ENCODE assay signal across 30 mouse cellular contexts in the genomic region with DNA sequence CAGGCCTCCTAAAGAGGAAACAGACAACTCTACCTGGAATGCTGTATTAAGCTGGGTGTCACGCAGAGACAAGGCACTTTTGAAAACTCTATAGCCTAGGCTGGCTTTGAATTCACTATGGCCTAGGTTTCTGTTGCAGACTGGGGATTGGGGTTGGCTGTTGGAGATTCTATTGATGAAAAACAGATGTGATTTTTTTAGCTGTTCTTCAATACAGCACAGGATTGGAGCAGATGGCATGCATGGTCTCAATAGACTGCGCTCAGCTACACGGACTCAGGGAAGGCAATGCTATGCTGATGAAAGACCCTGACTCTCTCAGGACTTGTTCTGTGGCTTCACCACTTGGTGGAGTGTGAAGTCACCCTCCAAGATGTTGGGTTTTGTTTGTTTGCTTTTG. TPM values are rescaled to one million over a fixed set of nuclear protein-coding genes. Genes with fewer than 3 reads are reported as not detected.
DNase-seq lines count a peak whose midpoint lies in the region; ATAC-seq lines count a peak whose summit lies in the region.
"Had no signal": no experiment of that assay in that cellular context is flagged by ENCODE, and none has a peak within 500 bp of the region (broad histone marks: within the 10 kb centered on the region; RNA-seq: fewer than 3 reads in every experiment).

No protein-coding gene starts in this region.

- no peak overlapping the region for H3K4me3 ChIP-seq in embryonic facial prominence, embryonic 15.5 days (replicated peaks)
- H3K4me3 ChIP-seq in limb, embryonic 12.5 days (replicated peaks) = no peak overlapping the region
- H3K4me3 ChIP-seq: intestine, embryonic 15.5 days; midbrain, embryonic 15.5 days; neural tube, embryonic 15.5 days; stomach, embryonic 15.5 days had no signal

- 33% methylated on average over 3 of the region's 3 CpGs for WGBS in embryonic facial prominence, embryonic 15.5 days
- 35% methylated on average over 3 of the region's 3 CpGs for WGBS in limb, embryonic 12.5 days

- ATAC-seq in embryonic facial prominence, embryonic 15.5 days (ENCODE audit: insufficient number of reproducible peaks, low FRiP score, low TSS enrichment, low read depth) = peak; percentile 54; the same call in 1 of the 2 replicates
- peak; percentile 80 for ATAC-seq in limb, embryonic 12.5 days (ENCODE audit: insufficient number of reproducible peaks, insufficient read depth, low FRiP score, low TSS enrichment, low read depth)
- ATAC-seq in frontal cortex, adult (ENCODE audit: low TSS enrichment) = no peak
- ATAC-seq: forebrain, embryonic 14.5 days; hindbrain, embryonic 16.5 days; intestine, embryonic 15.5 days; midbrain, embryonic 15.5 days had no signal

- no peaks in the 10 kb centered on the region for H3K9me3 ChIP-seq in embryonic facial prominence, embryonic 15.5 days (replicated peaks)
- no peaks in the 10 kb centered on the region for H3K9me3 ChIP-seq in limb, embryonic 12.5 days
- H3K9me3 ChIP-seq: intestine, embryonic 15.5 days; midbrain, embryonic 15.5 days; neural tube, embryonic 15.5 days; stomach, embryonic 15.5 days had no signal

- H3K27ac ChIP-seq in embryonic facial prominence, embryonic 15.5 days (replicated peaks) = no peak overlapping the region
- no peak overlapping the region for H3K27ac ChIP-seq in limb, embryonic 12.5 days
- H3K27ac ChIP-seq: intestine, embryonic 15.5 days; kidney, postnatal 0 days; liver, embryonic 14.5 days; macrophage; midbrain, embryonic 15.5 days; neural tube, embryonic 15.5 days; stomach, embryonic 15.5 days had no signal

- H3K4me1 ChIP-seq in embryonic facial prominence, embryonic 15.5 days = no peaks in the 10 kb centered on the region; the same call in 1 of the 2 replicates
- H3K4me1 ChIP-seq in limb, embryonic 12.5 days (replicated peaks) = peaks cover 3% of the 10 kb centered on the region; the same call in 1 of the 2 replicates
- H3K4me1 ChIP-seq: intestine, embryonic 15.5 days; midbrain, embryonic 15.5 days; neural tube, embryonic 15.5 days; stomach, embryonic 15.5 days had no signal

- peak; percentile 7 for DNase-seq in embryo, embryonic 10 days (ENCODE audit: low spot score)
- DNase-seq in embryo, embryonic 9.5 days (ENCODE audit: extremely low spot score) = no peak
- DNase-seq in Muller cell, postnatal 12 days (ENCODE audit: inconsistent ontology term) = no peak
- DNase-seq in spleen, postnatal 10 days (ENCODE audit: low spot score in 2 of 2) = no peak
- DNase-seq: adrenal gland, postnatal 10 days; cerebellum, adult 8-10 months; cerebellum, postnatal 36 days; heart, postnatal 14 days; kidney, adult 2 months; layer of hippocampus, postnatal 36 days; liver; lung, adult 2 months; lung, postnatal 10 days; retina, postnatal 1 day; right cerebral cortex, postnatal 14 days had no signal

- H3K9ac ChIP-seq in embryonic facial prominence, embryonic 15.5 days = no peak overlapping the region
- no peak overlapping the region for H3K9ac ChIP-seq in limb, embryonic 12.5 days (replicated peaks)
- H3K9ac ChIP-seq: intestine, embryonic 15.5 days; liver, embryonic 14.5 days; midbrain, embryonic 15.5 days; neural tube, embryonic 15.5 days; stomach, embryonic 15.5 days had no signal

- no peaks in the 10 kb centered on the region for H3K27me3 ChIP-seq in embryonic facial prominence, embryonic 15.5 days
- H3K27me3 ChIP-seq in limb, embryonic 12.5 days = no peaks in the 10 kb centered on the region
- H3K27me3 ChIP-seq: CH12.LX; intestine, embryonic 15.5 days; midbrain, embryonic 15.5 days; neural tube, embryonic 15.5 days; stomach, embryonic 15.5 days had no signal

- no peak overlapping the region for H3K4me2 ChIP-seq in embryonic facial prominence, embryonic 15.5 days (replicated peaks)
- H3K4me2 ChIP-seq in limb, embryonic 12.5 days = no peak overlapping the region
- H3K4me2 ChIP-seq: intestine, embryonic 15.5 days; midbrain, embryonic 15.5 days; neural tube, embryonic 15.5 days; stomach, embryonic 15.5 days had no signal

- H3K36me3 ChIP-seq in embryonic facial prominence, embryonic 15.5 days = no peaks in the 10 kb centered on the region
- no peaks in the 10 kb centered on the region for H3K36me3 ChIP-seq in limb, embryonic 12.5 days
- H3K36me3 ChIP-seq: intestine, embryonic 15.5 days; midbrain, embryonic 15.5 days; neural tube, embryonic 15.5 days; stomach, embryonic 15.5 days had no signal

RNA-seq across cellular contexts. Expression of a gene that starts 26.6 kb away (rescaled TPM):
- polyA plus RNA-seq in embryonic facial prominence, embryonic 15.5 days (2015; fragmentation: Nextera tagmentation; extraction: Ambion mirVana) = 1.4 and 1.6 TPM in 2 replicates
- polyA plus RNA-seq in limb, embryonic 12.5 days (2016; fragmentation: Nextera tagmentation; extraction: Ambion mirVana) = not detected in 2 replicates
- polyA plus RNA-seq: forebrain, embryonic 14.5 days; heart, embryonic 14.5 days; hindbrain, embryonic 11.5 days; macrophage; neural tube, embryonic 15.5 days had no signal
